Mouse (Mus musculus) left cerebral cortex, postnatal 4 days (tissue): ENCODE measurements around the gene Brpf1. TPM values are rescaled to one million over a fixed set of nuclear protein-coding genes. Genes with fewer than 3 reads are reported as not detected.

Experiments used
- DNase-seq: peaks from one replicate; pipeline ENCODE4 v3.0.0-alpha.2; 2022
- intact Hi-C: fragments of 180-260 bp; cut with DNase I; formaldehyde crosslinking; loops from one replicate; pipeline ENCODE4 v1.15.1; 2025
- total RNA-seq, 2 experiments: library from RNA; stranded (reverse); gene quantifications; 2 replicates each; pipeline ENCODE4 v1.2.3; 2021

Gene Brpf1
- 10 to 100 TPM; 32.8 TPM for total RNA-seq

DNA sequence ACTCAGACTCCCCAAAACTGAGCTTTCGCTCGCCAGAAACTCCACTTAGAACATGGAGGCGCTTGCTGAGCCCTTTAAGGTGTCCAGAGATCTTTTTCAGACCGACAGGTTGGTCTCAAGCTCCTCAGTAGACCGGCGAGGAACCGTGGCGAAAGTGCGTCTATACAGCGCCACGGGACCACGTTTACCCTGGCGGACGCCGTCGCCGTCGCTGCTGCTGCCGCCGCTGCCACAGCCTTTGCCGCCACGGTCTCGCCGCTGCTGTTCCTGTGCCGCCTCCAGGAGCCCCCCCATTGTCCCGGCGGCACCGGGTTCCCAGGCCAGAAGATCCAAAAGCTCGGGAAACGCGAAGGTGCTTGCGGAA lies at the start of gene Brpf1:
TSS of gene Brpf1 (plus strand) at position 152 of the 364 bp plus-strand sequence.
- DNase-seq, result no peak
- intact Hi-C loops, result no loop called here

- intact Hi-C loops, result no loop called here
These were observed 45.6 kb upstream of the Brpf1 start for GRCm38 (mm10) chr6:113261174-113261858.

DNA sequence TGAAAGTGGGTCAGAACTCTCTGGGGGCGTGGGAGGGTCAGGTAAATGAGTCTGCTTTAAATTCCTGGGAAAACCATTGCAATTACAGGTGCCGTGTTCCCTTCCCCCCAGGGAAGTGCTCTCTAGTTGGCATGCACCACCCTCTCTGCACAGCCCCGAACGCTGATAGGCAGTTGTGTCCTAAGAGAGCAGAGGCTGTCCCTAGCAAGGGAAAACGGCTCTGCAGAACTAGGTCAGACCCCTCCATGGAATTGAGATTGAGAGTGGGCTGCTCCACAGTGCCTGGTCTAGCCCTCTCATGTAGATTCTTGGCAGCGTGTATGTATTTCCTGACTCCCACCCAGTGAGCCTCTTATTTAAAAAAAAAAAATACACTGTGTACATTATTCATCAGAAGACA lies 43.4 kb upstream of the Brpf1 start:
- no peak for DNase-seq
- intact Hi-C loops, result no loop called here

More at GRCm38 (mm10) chr6:113261174-113261858, 45.6 kb upstream of the Brpf1 start:
- no peak for DNase-seq

DNA sequence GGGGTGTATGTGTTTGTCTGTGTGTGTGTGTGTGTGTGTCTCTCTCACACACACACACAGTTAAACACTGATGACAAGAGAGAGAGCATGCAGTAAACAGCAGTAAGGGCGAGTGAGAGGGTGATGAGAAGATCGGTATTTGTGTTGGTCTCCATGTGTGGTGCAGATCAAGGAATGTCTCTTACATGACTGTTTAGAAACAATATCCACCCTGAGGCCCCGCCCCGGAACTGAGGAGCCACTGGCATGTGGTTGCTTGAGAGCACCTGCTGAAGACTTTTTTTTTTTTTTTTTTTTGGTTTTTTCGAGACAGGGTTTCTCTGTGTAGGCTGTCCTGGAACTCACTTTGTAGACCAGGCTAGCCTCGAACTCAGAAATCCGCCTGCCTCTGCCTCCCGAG lies 42.5 kb upstream of the Brpf1 start:
- DNase-seq, result no peak
- intact Hi-C loops, result no loop called here

GRCm38 (mm10) chr6:113266996-113267655 lies 39.8 kb upstream of the Brpf1 start:
- no peak for DNase-seq
- intact Hi-C loops, result no loop called here

GRCm38 (mm10) chr6:113267988-113268387 lies 38.9 kb upstream of the Brpf1 start:
- intact Hi-C loops, result no loop called here
- no peak for DNase-seq

DNA sequence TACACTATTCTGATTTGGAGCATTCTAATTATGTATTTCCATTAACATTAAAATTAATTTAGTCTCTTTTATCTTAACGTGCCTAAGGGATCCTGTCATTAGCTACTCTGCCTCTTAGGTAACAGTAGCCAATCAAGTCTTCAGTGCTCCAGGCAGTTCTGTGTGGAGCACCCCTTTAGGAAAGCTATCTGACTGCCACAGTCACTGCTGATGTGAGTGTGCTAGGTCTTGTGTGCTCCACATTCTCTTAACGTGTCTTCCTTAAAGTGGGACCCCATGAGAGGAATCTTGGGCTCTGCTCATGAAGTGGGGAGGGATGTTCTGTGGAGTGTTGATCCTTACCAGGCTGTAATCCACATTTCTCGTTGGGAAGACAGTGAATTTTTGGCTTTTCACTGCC lies 34.6 kb upstream of the Brpf1 start:
- intact Hi-C loops, result no loop called here
- DNase-seq, result no peak

DNA sequence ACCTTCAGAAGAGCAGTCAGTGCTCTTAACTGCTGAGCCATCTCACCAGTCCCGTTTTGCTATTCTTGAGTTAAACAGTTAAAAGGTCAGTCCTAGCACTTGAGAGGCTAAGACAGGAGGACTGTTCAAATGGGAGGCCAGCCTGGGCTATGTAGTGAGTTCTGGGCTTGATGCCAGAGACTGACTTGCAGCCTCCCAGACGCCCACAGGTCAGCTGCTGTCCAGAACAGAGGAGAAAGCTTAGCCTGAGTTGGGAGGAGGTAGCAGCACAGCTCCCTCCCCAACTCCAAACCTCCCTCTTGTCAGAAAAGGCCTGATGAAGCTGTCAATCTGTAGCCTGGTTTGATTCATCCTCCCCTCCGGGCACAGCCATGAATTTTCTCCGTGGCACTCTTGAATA lies 30.1 kb upstream of the Brpf1 start:
- intact Hi-C loops, result no loop called here
- no peak for DNase-seq

DNA sequence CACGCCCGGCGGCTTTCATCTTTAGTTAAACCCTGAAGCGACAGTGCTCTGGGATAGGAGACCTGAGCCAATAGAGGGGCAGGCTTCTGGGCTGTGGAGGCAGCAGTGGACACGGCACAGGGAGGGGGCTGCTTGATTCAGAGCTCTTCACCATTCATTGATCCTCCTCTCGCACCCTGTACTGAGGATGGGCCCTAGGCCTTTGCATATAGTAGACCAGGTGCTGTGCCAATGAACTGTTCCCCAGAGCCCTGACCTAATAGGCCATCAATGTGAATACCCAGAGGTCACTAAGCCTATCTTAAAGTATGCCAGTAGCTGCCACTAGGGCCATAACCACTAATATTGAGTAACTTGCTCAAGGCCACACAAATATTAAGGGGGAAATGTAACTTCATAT lies 25.3 kb upstream of the Brpf1 start:
- no peak for DNase-seq
- intact Hi-C loops, result no loop called here

- peak; percentile 78 for DNase-seq
- intact Hi-C loops, result no loop called here
These were observed 24.7 kb upstream of the Brpf1 start, which contains the start of gene Cpne9 for GRCm38 (mm10) chr6:113282101-113282802. Cpne9 (plus strand) TSS chr6:113282307.

DNA sequence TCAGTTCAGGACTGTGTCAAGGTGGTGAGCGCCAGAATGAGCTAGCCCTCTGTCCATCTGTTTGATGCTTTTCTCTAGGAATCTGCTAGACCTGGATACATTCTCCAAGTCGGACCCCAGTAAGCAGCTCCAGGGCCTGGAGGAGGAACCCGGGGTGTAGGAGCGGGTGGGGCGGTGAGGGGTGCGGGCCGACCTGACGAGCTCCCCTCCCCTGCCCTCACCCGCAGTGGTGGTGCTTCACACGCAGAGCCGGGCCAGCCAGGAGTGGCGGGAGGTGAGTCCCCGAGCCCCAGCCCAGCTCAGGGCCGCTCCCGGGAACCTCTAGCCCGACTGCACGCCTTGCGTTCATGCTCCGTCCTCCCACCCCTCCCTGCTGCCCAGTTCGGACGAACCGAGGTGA lies 24.0 kb upstream of the Brpf1 start:
- DNase-seq, result peak; percentile 13
- intact Hi-C loops, result no loop called here

DNA sequence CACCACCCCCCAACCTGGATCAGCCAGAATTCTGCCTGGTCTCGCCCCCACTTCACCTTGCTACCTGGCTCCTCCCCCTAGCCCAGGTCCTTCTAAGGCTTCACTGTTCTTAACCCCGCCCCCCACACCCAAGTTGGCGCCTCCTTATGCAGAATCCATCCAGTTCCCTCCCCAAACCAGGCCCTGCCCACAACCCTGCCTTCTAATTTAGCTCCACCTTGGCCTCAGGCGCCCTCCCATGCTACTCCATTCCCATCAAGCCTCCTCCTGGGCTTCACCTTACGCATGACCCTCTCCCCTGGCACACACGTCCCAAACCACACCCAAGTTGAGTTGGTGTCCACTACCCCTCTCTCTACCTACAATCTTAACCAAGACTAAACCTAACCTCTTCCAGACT lies 23.4 kb upstream of the Brpf1 start:
- no peak for DNase-seq
- intact Hi-C loops, result no loop called here

GRCm38 (mm10) chr6:113284931-113285330 lies 22.0 kb upstream of the Brpf1 start:
- intact Hi-C loops, result no loop called here

DNA sequence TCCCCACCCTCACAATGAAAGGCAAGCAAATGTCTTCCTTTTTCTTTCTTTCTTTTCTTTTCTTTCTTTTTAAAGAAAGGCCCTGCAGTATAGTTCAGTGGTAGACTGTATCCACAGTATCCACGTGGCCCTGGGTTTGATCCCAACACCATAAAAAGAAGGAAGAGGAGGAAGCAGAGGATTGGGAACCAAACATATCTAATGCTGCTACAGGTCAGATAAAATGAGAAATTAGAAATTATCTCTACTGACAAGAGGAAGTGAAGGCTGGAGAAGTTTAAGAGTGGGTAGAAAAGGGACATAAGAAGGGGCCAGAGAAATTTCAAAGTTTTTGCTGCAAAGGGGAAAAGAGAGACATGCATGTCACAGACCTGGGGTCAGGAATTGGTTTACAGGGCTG lies 20.6 kb upstream of the Brpf1 start:
- intact Hi-C loops, result no loop called here

More at GRCm38 (mm10) chr6:113284931-113285330, 22.0 kb upstream of the Brpf1 start:
- DNase-seq, result no peak

GRCm38 (mm10) chr6:113287236-113287635 lies 19.7 kb upstream of the Brpf1 start:
- intact Hi-C loops, result no loop called here
- no peak for DNase-seq

More for the DNA sequence above, 20.6 kb upstream of the Brpf1 start:
- DNase-seq, result no peak

DNA sequence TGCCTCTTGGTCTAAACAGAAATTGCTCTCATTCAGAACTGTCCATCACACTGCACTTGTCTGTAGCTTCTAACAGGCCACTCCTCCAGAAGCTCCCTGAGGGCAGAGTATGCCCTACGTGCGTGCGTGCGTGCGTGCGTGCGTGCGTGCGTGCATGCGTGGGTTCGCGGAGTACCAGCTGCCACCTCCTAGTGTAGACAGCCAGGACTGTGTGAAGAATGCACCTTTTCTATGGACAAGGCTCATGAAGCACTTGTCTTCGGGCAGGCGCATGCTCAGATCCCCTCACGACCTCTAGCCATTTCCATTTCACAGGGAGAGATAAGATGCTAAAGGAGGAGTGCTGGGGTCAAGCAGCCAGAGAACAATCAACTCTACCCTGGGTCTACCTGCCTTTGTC lies 17.6 kb upstream of the Brpf1 start:
- no peak for DNase-seq
- intact Hi-C loops, result no loop called here

GRCm38 (mm10) chr6:113290346-113290745 lies 16.6 kb upstream of the Brpf1 start:
- no peak for DNase-seq
- intact Hi-C loops, result no loop called here

DNA sequence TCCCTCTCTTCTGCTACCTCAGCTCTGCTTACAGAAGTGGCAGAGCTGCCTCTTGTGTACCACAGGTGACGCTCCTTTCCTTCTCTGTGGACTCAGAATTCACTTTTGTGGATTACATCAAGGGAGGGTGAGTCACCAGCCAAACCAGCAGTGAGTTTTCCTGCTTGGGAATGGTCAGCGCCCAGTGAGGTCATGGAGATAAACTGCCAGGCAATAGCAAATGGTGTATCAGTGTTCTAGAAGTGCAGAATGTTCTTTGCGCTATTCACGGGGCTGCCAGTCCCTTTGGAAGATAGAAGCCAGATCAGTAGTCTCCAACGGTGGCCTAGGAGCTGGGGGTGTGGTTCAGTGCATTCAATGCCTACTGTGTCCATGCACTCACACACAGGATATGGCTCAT lies 14.0 kb upstream of the Brpf1 start:
- intact Hi-C loops, result no loop called here
- no peak for DNase-seq

GRCm38 (mm10) chr6:113296046-113296445 lies 10.9 kb upstream of the Brpf1 start:
- no peak for DNase-seq
- intact Hi-C loops, result no loop called here

- DNase-seq, result no peak
- intact Hi-C loops, result no loop called here
These were observed 10.3 kb upstream of the Brpf1 start for GRCm38 (mm10) chr6:113296639-113297038.

GRCm38 (mm10) chr6:113301350-113301749 lies 5.6 kb upstream of the Brpf1 start:
- intact Hi-C loops, result no loop called here

GRCm38 (mm10) chr6:113302258-113302657 lies 4.7 kb upstream of the Brpf1 start:
- intact Hi-C loops, result no loop called here
- DNase-seq, result no peak

More at GRCm38 (mm10) chr6:113301350-113301749, 5.6 kb upstream of the Brpf1 start:
- DNase-seq, result no peak
